Mouse (Mus musculus): ENCODE measurements around the gene Med29.

- TF ChIP-seq GATA1 (IDR thresholded peaks at IDR 0.05; ENCODE audit: low read length), result no peak
- no peak for TF ChIP-seq TAL1 (IDR thresholded peaks at IDR 0.05; ENCODE audit: low read length)
Measured at GRCm38 (mm10) chr7:28371514-28371989, 21.0 kb downstream of the Med29 start.

Data from erythroblast, embryonic 14.5 days (primary cell).